Mouse (Mus musculus) layer of hippocampus, adult 2 months (tissue): Measurements from ENCODE around the gene Slc51b. TPM values are rescaled to one million over a fixed set of nuclear protein-coding genes. Genes with fewer than 3 reads are reported as not detected.

Source experiments
- DNase-seq, 2 experiments: peaks; one replicate each; pipeline ENCODE4 v3.0.0; 2022; ENCODE audit warnings: low spot score in 2 of 2
- H3K27ac ChIP-seq: fragments of 200-600 bp; 2 replicates; pipeline ENCODE4 v1.8.1; 2022
- H3K4me3 ChIP-seq: fragments of 200-600 bp; 2 replicates; pipeline ENCODE4 v1.8.1; 2022; ENCODE audit warnings: mild to moderate bottlenecking
- CTCF ChIP-seq: fragments of 200-600 bp; conservative IDR thresholded peaks from 2 replicates; pipeline ENCODE4 v1.8.1; 2022; ENCODE audit warnings: antibody characterized with exemption, mild to moderate bottlenecking, moderate library complexity
- total RNA-seq, 2 experiments: library from RNA; stranded (reverse); gene quantifications; 2 replicates each; pipeline ENCODE4 v1.2.3; 2021

Slc51b gene
- total RNA-seq, 2 experiments from 2014 or later: not detected

DNA sequence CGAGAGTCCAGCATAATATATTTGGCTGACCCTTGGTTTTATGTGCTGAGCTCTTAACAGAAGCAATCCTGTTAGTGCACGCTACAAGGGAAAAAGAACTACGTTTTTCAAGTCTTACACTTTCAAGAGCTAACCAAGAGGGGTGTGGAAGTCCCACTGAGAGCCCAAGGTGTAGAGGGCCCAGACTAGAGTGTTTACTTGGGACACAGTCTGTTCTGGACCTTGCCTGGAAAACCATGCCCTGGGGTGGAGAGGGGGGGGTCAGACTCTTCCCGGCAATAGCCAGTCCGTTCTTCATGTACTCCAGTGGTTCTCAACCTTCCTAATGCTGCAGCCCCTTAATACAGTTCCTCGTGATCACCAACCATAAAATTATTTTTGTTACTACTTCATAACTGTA is 22.8 kb downstream of the Slc51b start:
- no peak overlapping the region for H3K27ac ChIP-seq
- no peak for TF ChIP-seq CTCF
- DNase-seq: no peak
- H3K4me3 ChIP-seq: no peak overlapping the region

DNA sequence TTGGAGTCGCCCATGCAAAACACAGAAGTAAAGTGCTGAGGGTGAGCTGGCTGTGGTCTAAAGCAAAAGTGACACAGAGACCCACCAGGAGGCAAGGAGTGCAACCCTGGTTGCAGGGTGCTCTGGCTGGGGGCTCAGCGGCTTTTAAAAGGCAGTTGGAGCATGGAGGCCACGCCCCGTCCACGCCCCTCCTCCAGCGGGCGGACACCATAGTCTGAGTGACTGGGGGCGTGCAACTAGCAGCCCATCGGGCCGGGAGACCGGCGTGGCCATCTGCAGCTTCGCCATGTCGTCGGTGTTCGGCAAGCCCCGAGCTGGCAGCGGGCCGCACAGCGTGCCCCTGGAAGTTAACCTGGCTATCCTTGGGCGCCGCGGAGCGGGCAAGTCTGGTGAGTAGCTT is 24.5 kb downstream of the Slc51b start, which contains the start of gene Rasl12:
Rasl12 (plus strand) TSS at position 228 of the 400 bp plus-strand sequence.
- Histone ChIP-seq H3K4me3 (peak within 1 kb of the TSS; percentile 64), H3K27ac (peak within 1 kb of the TSS; percentile 62; the same call in 1 of the 2 replicates)
- peak in 1 of 2 experiments; percentile 20 for DNase-seq
- no peak for TF ChIP-seq CTCF

DNA sequence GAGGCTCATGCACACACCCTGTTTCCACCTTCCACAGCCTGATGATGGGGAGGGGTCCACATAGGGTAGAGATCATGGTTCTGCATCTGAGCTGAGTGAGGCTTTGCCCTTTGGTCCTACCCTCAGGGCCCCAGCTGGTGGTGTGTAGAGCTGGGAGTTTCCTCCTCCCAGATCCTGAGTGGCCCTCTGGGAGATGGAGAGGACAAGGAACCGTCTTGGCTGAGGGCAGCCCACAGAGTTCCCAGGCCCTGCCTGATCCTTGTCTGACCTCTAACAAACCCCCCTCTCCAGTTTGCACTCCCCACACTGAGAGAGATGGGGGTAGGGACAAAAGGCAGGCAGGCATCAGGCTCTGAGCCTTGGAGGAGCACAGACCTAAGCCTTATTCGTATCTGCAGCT is 28.4 kb downstream of the Slc51b start:
- Histone ChIP-seq H3K4me3 (no peak overlapping the region), H3K27ac (no peak overlapping the region)
- TF ChIP-seq CTCF: no peak
- no peak for DNase-seq

DNA sequence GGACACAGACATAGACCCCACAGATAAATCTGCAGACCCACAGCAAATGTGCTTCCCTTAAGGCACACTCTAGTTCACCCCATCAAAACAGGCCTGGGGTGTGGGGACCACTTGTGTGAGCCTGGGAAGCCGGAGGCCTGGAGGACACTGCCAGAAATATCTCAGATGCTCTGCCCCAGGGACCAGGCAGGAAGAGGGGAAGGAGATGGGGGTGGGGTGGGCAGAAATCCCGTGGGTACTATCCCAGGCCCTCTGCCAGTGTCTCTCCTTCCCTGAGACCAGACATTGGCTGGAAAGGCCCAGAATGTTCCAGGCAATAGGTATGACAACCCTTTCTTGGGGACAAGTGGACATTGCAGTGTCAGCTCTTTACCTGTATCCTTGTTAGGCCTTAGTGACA is 29.1 kb downstream of the Slc51b start:
- no peak for DNase-seq
- Histone ChIP-seq H3K4me3 (no peak overlapping the region), H3K27ac (no peak overlapping the region)
- TF ChIP-seq CTCF: no peak

DNA sequence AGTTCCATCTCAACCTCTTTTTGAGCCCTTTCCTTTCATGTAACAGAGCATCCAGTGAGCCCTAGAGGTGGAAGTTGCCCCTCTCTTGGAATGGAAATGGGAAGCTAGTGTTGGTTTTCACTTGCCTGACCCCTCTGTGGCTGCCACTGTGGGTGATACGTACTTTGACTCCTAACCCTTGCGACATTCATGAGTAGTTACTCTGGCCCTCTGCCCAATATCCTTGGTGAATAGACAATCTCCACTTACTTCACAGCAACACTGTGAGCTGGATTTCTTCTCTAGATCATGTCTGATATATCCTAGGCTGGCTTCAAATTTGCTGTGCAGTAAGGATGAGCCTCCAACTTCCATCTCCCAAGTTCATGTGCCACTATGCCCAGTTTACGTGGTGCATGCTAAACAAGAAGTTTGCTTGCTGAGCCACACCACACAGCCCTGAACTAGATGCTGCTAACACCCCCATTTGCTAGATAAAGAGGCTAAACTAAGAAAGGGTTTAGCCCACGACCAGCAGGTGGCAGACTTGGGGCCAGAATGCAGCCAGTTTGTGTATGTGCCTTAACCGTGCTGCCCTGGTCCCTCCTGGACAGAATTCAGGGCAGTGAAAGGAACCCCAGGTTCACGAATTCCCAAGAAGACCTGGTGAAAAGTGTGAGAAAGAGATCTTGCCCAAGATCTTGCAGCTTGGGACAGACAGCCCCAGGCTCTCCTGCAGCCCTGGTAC is 30.0 kb downstream of the Slc51b start:
- DNase-seq: peak; percentile 37 to 68
- TF ChIP-seq CTCF: peak; percentile 86
- no peak overlapping the region for H3K27ac ChIP-seq
- H3K4me3 ChIP-seq: no peak overlapping the region

DNA sequence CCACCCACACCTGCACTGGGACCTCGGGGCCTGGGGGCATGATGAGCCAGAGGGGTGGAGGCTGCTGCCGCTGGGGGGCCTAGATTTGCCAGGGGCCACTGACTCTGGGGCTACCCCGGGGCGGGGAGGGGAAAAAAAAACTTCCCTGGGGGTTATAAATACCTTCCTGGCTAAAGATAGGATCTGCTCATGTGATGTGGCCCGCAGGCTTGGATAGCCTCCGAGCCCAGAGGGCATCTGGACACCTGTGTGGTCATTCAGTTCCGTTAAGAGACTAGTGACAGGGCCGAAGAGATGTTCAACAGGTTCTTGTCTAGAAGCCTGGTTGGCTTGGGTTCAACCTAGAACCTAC is 31.2 kb downstream of the Slc51b start, which contains the start of gene Kbtbd13:
Kbtbd13 (minus strand) TSS at position 40 of the 352 bp plus-strand sequence.
- TF ChIP-seq CTCF: no peak
- Histone ChIP-seq H3K4me3 (peak within 1 kb of the TSS; percentile 30), H3K27ac (no peak within 1 kb of the TSS)
- no peak for DNase-seq

DNA sequence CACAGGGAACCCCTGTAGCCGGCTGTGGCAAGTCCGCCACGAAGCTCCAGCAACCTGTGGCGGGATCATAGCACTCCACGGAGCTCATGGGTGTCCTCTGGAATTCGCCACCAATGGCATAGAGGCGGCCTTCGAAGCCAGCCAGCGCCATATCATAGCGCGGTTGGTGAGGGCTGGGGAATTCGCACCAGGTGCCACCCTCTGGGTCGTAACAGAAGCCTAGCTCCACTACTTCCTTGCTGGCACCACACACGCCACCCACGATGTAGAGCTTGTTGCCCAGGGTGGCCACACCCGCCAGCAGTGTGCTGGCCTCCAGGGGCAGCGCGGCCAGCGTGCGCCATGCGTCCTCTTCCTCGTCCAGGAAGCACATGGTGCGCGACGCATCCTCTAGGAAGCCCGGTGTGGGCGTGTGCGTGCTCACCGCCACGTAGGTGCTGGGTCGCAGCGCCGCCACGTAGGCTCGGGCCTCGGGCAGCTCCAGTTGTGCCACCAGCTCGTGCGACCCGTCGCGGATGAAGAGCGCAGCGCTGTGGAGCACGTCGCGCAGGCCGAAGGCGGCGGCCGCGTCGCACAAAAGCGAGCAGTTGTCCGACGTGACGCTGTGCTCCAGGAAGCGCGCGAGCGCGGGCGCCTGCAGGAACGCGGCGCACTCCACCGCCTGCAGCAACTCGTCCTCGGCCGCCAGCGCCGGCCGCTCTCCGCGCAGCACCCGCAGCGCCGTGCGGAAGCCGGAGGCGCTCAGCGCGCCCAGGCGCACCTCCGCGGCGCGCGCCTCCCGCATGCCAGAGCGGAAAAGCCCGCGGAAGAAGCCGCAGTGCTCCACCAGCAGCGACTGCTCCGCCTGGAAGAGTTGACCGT is 31.8 kb downstream of the Slc51b start:
- H3K27ac ChIP-seq: no peak overlapping the region
- no peak for TF ChIP-seq CTCF
- DNase-seq: no peak
- peak overlapping the region; percentile 30 for H3K4me3 ChIP-seq

DNA sequence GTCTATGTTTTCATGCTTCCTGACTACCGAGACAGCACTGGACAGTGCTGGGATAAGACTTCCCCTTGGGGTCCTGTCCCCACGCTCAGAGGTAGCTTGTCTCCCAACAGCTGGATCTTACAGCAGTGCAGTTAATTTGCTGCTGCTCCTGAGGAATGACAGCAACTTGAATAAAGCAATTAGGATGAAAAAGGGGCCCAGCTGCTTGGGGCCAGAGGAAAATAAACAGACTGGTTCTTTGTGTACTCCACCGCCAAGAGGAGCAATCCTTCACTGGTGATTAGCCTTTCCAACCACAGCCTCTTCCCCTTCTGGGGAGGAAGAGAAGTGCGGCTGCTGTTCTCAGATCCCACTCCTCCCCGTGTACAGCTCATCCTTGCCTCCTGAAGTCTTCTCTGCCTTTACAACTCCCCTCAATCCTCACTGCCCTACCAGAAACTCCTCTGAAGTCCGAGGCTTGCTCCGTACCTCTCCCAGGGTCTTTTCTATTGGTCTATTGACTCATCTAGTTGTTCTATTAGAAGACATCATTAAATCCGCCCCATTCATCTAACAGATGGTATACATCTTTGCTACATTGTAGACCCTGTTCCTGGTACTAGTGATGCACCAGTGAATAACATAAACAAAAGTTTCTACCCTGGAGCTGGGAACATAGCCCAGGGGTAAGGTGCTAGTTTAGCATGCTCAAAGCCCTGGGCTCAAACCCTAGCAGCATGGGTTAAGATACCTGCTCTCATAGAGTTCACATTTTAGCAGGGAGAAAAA is 36.2 kb downstream of the Slc51b start:
- TF ChIP-seq CTCF: peak; percentile 47
- DNase-seq: no peak
- Histone ChIP-seq H3K4me3 (no peak overlapping the region), H3K27ac (no peak overlapping the region)

DNA sequence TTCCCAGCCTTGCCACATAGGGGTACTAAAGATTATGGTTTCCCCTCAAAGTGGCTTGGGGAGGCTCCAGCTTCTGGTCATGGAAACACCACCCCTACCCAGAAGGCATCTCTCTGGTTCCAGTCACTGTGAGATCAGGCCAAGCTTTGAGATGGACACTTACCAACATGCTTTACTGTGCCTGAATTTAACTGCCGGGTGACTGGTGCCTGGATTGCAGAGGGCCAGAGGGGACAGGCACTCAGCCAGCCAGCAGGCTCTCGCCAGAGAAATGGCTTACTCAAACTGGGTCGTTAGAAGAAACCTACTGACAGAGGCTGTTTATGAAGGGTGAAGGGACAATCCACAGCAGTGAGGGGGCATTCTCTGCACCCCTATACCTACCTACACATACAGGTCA is 38.5 kb downstream of the Slc51b start:
- Histone ChIP-seq H3K4me3 (no peak overlapping the region), H3K27ac (no peak overlapping the region)
- no peak for DNase-seq
- TF ChIP-seq CTCF: no peak

DNA sequence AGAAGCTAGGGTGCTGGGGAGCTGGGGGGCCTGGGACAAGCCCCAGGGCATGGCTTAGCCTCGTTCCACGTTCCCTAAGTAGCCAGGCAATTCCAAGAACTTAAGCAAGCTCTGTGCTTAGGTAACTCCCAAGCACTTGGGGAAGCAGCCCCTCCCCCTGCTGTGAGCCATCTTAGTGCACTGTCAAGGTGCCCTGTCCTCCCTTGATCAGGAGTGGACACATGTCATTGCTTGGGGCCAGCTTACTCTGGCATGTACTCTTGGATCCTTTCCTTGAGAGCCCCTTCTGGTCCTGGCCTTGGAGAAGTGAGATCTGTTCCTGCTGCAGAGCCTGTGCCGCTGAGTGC is 40.0 kb downstream of the Slc51b start:
- no peak overlapping the region for H3K27ac ChIP-seq
- H3K4me3 ChIP-seq: no peak overlapping the region
- no peak for DNase-seq
- TF ChIP-seq CTCF: no peak

DNA sequence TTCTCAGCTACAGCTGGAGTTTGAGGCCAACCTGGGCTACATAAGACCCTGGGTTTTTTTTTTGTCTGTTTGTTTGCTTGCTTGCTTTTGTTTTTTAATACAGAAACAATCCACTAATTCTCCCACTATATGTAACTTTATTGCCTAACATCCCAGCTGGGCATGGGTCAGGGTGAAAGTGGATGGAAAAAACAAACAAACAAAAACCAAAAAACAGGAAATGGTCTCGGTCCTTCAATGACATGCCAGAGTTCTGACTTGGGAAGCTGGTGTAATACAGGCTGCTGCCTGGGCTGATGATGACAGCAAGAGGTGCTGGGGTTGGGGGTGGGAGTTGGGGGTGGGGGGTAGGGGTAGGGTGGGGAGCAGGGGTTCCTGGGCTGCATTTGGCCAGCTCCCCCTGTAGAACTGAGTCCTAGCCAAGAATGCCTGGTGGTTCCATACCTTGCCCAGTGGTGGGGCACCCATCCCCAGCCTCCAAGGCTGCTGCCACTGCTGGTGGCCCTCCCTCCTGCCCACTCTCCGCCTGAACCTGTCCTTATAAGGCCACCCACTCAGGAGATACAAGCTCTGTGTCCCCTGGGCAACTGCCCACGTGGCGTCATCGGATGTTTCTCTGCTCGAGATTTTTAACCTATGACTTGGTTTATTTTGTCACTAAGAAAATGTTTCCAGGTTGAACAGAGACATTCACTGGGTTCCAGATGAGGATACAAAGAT is 40.6 kb downstream of the Slc51b start:
- DNase-seq: no peak
- TF ChIP-seq CTCF: no peak
- H3K27ac ChIP-seq: no peak overlapping the region
- no peak overlapping the region for H3K4me3 ChIP-seq

DNA sequence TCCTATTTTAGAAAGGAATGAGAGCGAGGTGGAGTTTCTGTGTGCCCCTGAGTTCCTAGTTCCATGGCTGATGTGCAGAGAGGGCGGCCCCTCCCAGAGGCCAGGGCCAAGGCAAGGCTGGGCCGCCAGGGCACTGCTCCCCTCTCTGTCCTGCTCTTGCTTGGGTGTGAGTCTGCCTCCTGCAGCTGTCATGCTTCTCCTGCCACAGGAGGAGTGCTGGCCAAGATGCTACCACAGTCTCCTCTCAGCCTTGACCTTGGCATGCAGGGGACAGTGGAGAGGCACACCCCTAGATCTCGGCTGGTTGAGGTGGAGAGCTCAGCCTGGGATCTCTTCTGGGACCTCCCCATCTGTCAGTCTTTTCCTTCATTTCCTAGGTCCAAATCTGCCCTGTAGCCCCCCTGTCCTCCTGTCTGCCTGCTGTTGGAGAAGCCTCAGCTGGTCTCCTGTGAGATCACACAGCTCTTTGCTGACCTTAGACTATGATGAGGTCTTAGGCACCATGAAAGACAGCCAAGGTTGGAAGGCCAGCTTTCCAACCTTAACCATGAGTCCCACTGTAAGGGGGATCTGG is 41.7 kb downstream of the Slc51b start:
- no peak for TF ChIP-seq CTCF
- Histone ChIP-seq H3K27ac (no peak overlapping the region), H3K4me3 (no peak overlapping the region)
- no peak for DNase-seq
